Mouse (Mus musculus) splenic B cell, adult 2 months (primary cell): ENCODE data around the gene Entpd6.

Source experiments
- DNase-seq: peaks from one replicate; pipeline ENCODE4 v3.0.0-alpha.2; 2011; ENCODE audit warnings: low read depth, low spot score
- H3K27me3 ChIP-seq: 2 replicates; pipeline ENCODE4 v1.6.1; 2012; ENCODE audit warnings: mild to moderate bottlenecking, low read length, moderate library complexity, mixed read lengths; ENCODE audit not compliant: control insufficient read depth, poor library complexity, insufficient read depth, severe bottlenecking
- H3K36me3 ChIP-seq: 2 replicates; pipeline ENCODE4 v1.6.1; 2012; ENCODE audit warnings: mild to moderate bottlenecking, low read length, moderate library complexity, mixed read lengths; ENCODE audit not compliant: control insufficient read depth, poor library complexity, insufficient read depth, severe bottlenecking

The Entpd6 gene

GRCm38 (mm10) chr2:150810603-150811002, 61.8 kb downstream of the Entpd6 start:
- no peaks in the 10 kb centered on the region for H3K27me3 ChIP-seq
- H3K36me3 ChIP-seq: peaks cover 24% of the 10 kb centered on the region
- DNase-seq: no peak

GRCm38 (mm10) chr2:150812816-150813215, 64.0 kb downstream of the Entpd6 start:
- Histone ChIP-seq H3K36me3 (peaks cover 14% of the 10 kb centered on the region), H3K27me3 (no peaks in the 10 kb centered on the region)
- DNase-seq: no peak

GRCm38 (mm10) chr2:150816676-150817402, 68.0 kb downstream of the Entpd6 start:
- no peak for DNase-seq
- no peaks in the 10 kb centered on the region for H3K27me3 ChIP-seq
- peaks cover 12% of the 10 kb centered on the region for H3K36me3 ChIP-seq

DNA sequence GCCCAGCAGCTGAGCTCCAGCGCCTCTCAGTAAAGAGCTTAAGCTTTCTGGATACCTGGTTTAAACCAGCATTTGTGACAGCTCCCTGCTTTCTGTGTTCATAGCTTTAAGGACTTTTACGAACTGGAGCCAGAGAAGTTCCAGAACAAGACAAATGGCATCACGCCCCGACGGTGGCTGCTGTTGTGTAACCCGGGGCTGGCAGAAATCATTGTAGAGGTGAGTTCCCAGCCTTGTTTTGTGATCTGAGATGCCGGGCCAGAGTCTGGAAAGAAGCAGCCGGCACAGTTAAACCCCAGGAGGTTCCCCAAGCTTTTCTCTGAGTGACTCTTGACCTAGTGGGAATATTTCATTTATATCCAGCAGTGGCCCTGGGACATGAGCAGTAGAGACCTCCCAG, 69.9 kb downstream of the Entpd6 start:
- no peaks in the 10 kb centered on the region for H3K27me3 ChIP-seq
- no peak for DNase-seq
- H3K36me3 ChIP-seq: peaks cover 9% of the 10 kb centered on the region

GRCm38 (mm10) chr2:150820720-150821119, 71.9 kb downstream of the Entpd6 start:
- peaks cover 3% of the 10 kb centered on the region for H3K36me3 ChIP-seq
- DNase-seq: no peak
- H3K27me3 ChIP-seq: no peaks in the 10 kb centered on the region
